Comparison of ENCODE assay signal across 31 mouse cellular contexts in genomic region chr3:145605437-145606123, GRCm38 (mm10). TPM values are rescaled to one million over a fixed set of nuclear protein-coding genes. Genes with fewer than 3 reads are reported as not detected.
DNase-seq lines count a peak whose midpoint lies in the region; ATAC-seq and TF ChIP-seq lines count a peak whose summit lies in the region.
"Had no signal": no experiment of that assay in that cellular context is flagged by ENCODE, and none has a peak within 500 bp of the region (broad histone marks: within the 10 kb centered on the region; RNA-seq: fewer than 3 reads in every experiment).

No protein-coding gene starts in this region.

- no peaks in the 10 kb centered on the region for H3K9me3 ChIP-seq in hindbrain, embryonic 12.5 days (replicated peaks)
- H3K9me3 ChIP-seq: forebrain, embryonic 12.5 days; heart, embryonic 13.5 days; hindbrain, embryonic 15.5 days; kidney, embryonic 15.5 days; limb, embryonic 12.5 days; lung, embryonic 15.5 days had no signal

- intact Hi-C loops in gastrocnemius, adult 2 months (cut with DNase I), result no loop called here
- intact Hi-C loops in gastrocnemius, postnatal 36 days (cut with DNase I), result no loop called here

- 90% methylated on average over 5 of the region's 5 CpGs for WGBS in hindbrain, embryonic 12.5 days

- TF ChIP-seq POLR2A in testis, adult 2 months (IDR thresholded peaks at IDR 0.05; ENCODE audit: control insufficient read depth, low read depth, low read length), result no peak

- H3K4me2 ChIP-seq in hindbrain, embryonic 12.5 days (replicated peaks), result no peak overlapping the region
- H3K4me2 ChIP-seq: forebrain, embryonic 12.5 days; heart, embryonic 13.5 days; hindbrain, embryonic 15.5 days; kidney, embryonic 15.5 days; limb, embryonic 12.5 days; lung, embryonic 15.5 days had no signal

- peaks cover 4% of the 10 kb centered on the region; the same call in 1 of the 2 replicates for H3K4me1 ChIP-seq in testis, adult 2 months (ENCODE audit: control insufficient read depth, insufficient read depth, low read length)
- no peaks in the 10 kb centered on the region for H3K4me1 ChIP-seq in hindbrain, embryonic 12.5 days

- H3K27ac ChIP-seq in gastrocnemius, adult 2 months, result peak overlapping the region; percentile 50
- H3K27ac ChIP-seq in testis, adult 2 months (ENCODE audit: control insufficient read depth, insufficient read depth, low read depth, low read length), result peak overlapping the region; percentile 81
- no peak overlapping the region for H3K27ac ChIP-seq in hindbrain, embryonic 12.5 days
- H3K27ac ChIP-seq: forebrain, embryonic 12.5 days; heart, embryonic 13.5 days; hindbrain, embryonic 15.5 days; kidney, embryonic 15.5 days; left cerebral cortex, adult 2 months; limb, embryonic 12.5 days; lung, embryonic 15.5 days had no signal

- no peak for ATAC-seq in hindbrain, embryonic 12.5 days (ENCODE audit: low FRiP score)
- ATAC-seq: inflammation-experienced regulatory T-cells, adult 6 months had no signal

- H3K27me3 ChIP-seq in testis, adult 2 months (ENCODE audit: control insufficient read depth, insufficient read depth, low read length), result no peaks in the 10 kb centered on the region
- no peaks in the 10 kb centered on the region for H3K27me3 ChIP-seq in hindbrain, embryonic 12.5 days
- H3K27me3 ChIP-seq: forebrain, embryonic 12.5 days; heart, embryonic 13.5 days; hindbrain, embryonic 15.5 days; kidney, embryonic 15.5 days; limb, embryonic 12.5 days; lung, embryonic 15.5 days had no signal

- peak; percentile 29 for DNase-seq in adrenal gland, adult 2 months
- no peak for DNase-seq in adrenal gland, adult 18-20 months (ENCODE audit: low spot score in 2 of 2)
- peak; percentile 35 for DNase-seq in gastrocnemius, adult 2 months
- DNase-seq in gastrocnemius, postnatal 36 days, result no peak
- DNase-seq in adrenal gland, postnatal 25 days, result peak; percentile 50
- no peak for DNase-seq in spleen, postnatal 10 days (ENCODE audit: low spot score in 2 of 2)
- DNase-seq: cerebellum, adult 11 months; cerebellum, adult 9-10 months; cerebellum, postnatal 36 days; embryo, embryonic 11 days; heart, postnatal 10 days; kidney, adult 18-20 months; kidney, postnatal 25 days; lung, postnatal 36 days; midbrain, embryonic 14.5 days; right cerebral cortex, postnatal 4 days; thymus, adult 18-20 months; thymus, postnatal 36 days had no signal

- H3K36me3 ChIP-seq in testis, adult 2 months (ENCODE audit: control insufficient read depth, insufficient read depth, low read length), result peaks cover 2% of the 10 kb centered on the region; the same call in 1 of the 2 replicates
- H3K36me3 ChIP-seq in hindbrain, embryonic 12.5 days, result peaks cover 49% of the 10 kb centered on the region

- H3K9ac ChIP-seq in hindbrain, embryonic 12.5 days, result no peak overlapping the region
- H3K9ac ChIP-seq: forebrain, embryonic 12.5 days; heart, embryonic 13.5 days; hindbrain, embryonic 15.5 days; kidney, embryonic 15.5 days; limb, embryonic 12.5 days; lung, embryonic 15.5 days had no signal

- no peak overlapping the region for H3K4me3 ChIP-seq in gastrocnemius, adult 2 months
- no peak overlapping the region for H3K4me3 ChIP-seq in testis, adult 2 months (ENCODE audit: control insufficient read depth, low read depth, low read length)
- no peak overlapping the region for H3K4me3 ChIP-seq in hindbrain, embryonic 12.5 days
- H3K4me3 ChIP-seq: erythroblast, embryonic 14.5 days; forebrain, embryonic 12.5 days; heart, embryonic 13.5 days; hindbrain, embryonic 15.5 days; kidney, embryonic 15.5 days; left cerebral cortex, adult 2 months; limb, embryonic 12.5 days; lung, embryonic 15.5 days had no signal

- TF ChIP-seq CTCF in gastrocnemius, adult 2 months (IDR thresholded peaks at IDR 0.05), result no peak
- TF ChIP-seq CTCF in testis, adult 2 months (IDR thresholded peaks at IDR 0.05; ENCODE audit: control insufficient read depth, insufficient read depth, insufficient replicate concordance, low read depth, low read length), result no peak

RNA-seq across cellular contexts. Expression of gene Znhit6, which starts 29.6 kb away (rescaled TPM):
- 10 to 100 TPM; 15.0 to 16.0 TPM for total RNA-seq in adrenal gland, adult 2 months (2021)
- polyA plus RNA-seq in adrenal gland, adult 2 months (2012; rRNA removed), result 0.39 and 0.58 TPM in 2 replicates
- total RNA-seq in adrenal gland, adult 18-20 months (2021), result 10 to 100 TPM; 13.0 to 17.6 TPM
- 10 to 100 TPM; 12.3 to 12.8 TPM for total RNA-seq in gastrocnemius, adult 2 months (2021)
- 10 to 100 TPM in 1 of 2 experiments, 1 to 10 TPM in 1; 9.1 to 11.0 TPM for total RNA-seq in gastrocnemius, postnatal 36 days (2021)
- total RNA-seq in adrenal gland, postnatal 25 days (2021), result 18.7 and 27.2 TPM in 2 replicates
- 10.2 and 10.7 TPM in 2 replicates for polyA plus RNA-seq in testis, adult 2 months (2012; rRNA removed)
- 40.7 and 43.4 TPM in 2 replicates for polyA plus RNA-seq in hindbrain, embryonic 12.5 days (2016; fragmentation: Nextera tagmentation; extraction: Ambion mirVana)

RNA-seq across cellular contexts. Expression of gene Ccn1, which starts 44.2 kb away (rescaled TPM):
- total RNA-seq in adrenal gland, adult 2 months (2021), result 10 to 100 TPM; 13.5 to 24.3 TPM
- polyA plus RNA-seq in adrenal gland, adult 2 months (2012; rRNA removed), result 12.4 and 14.7 TPM in 2 replicates
- total RNA-seq in adrenal gland, adult 18-20 months (2021), result 10 to 100 TPM; 12.8 to 37.4 TPM
- total RNA-seq in gastrocnemius, adult 2 months (2021), result 10 to 100 TPM; 20.8 to 52.2 TPM
- 10 to 100 TPM; 18.1 to 23.3 TPM for total RNA-seq in gastrocnemius, postnatal 36 days (2021)
- total RNA-seq in adrenal gland, postnatal 25 days (2021), result 5.5 and 10.6 TPM in 2 replicates
- 2.0 and 4.0 TPM in 2 replicates for polyA plus RNA-seq in testis, adult 2 months (2012; rRNA removed)
- 40.8 and 41.9 TPM in 2 replicates for polyA plus RNA-seq in hindbrain, embryonic 12.5 days (2016; fragmentation: Nextera tagmentation; extraction: Ambion mirVana)
- total RNA-seq: hematopoietic stem cell, adult 5-6 weeks; monocyte, adult 5-6 weeks had no signal
- polyA plus RNA-seq: inflammation-experienced regulatory T-cells, adult 6 months had no signal

Comparison
In these comparisons a context has a peak if more than half of its experiments do, and no peak if none do; other contexts are left out.
1. DNase-seq: peak in adrenal gland, adult 2 months (single experiment), gastrocnemius, adult 2 months (single experiment) and adrenal gland, postnatal 25 days (single experiment); none in adrenal gland, adult 18-20 months (0 of 2), gastrocnemius, postnatal 36 days (0 of 2) and spleen, postnatal 10 days (0 of 2).